Mouse (Mus musculus) gonadal fat pad, adult 2 months (tissue): Measurements from ENCODE around the gene Hkdc1. TPM values are rescaled to one million over a fixed set of nuclear protein-coding genes. Genes with fewer than 3 reads are reported as not detected.
A peak's percentile ranks its signal among the peaks of the same experiment; 100 is the strongest.
"Not testable (repeated sequence)": the region's sequence is repeated elsewhere in the genome, so short reads cannot be mapped to it uniquely, and the experiment has no call there.

Experiments
- DNase-seq: peaks from one replicate; pipeline ENCODE4 v3.0.0-alpha.2; 2012; ENCODE audit warnings: low read depth
- polyA plus RNA-seq: library from polyadenylated mRNA; depleted of rRNA; stranded (reverse); fragments of >200 nt; gene quantifications from 2 replicates; pipeline ENCODE4 v1.2.3, GENCODE M21; 2012; rRNA removed

The Hkdc1 gene
- 0.12 and 0.16 TPM in 2 replicates for polyA plus RNA-seq

- no peak for DNase-seq
Observed at GRCm38 (mm10) chr10:62422255-62422654, at the start of gene Hkdc1. Gene Hkdc1, minus strand, starts transcription at chr10:62422491.

GRCm38 (mm10) chr10:62471105-62471504, 48.8 kb upstream of the Hkdc1 start:
- DNase-seq, result no peak

GRCm38 (mm10) chr10:62469736-62470135, 47.4 kb upstream of the Hkdc1 start:
- DNase-seq, result no peak

GRCm38 (mm10) chr10:62461321-62461720, 39.0 kb upstream of the Hkdc1 start:
- DNase-seq, result no peak

- DNase-seq, result not testable (repeated sequence)
Observed at GRCm38 (mm10) chr10:62452001-62452400, 29.7 kb upstream of the Hkdc1 start.

GRCm38 (mm10) chr10:62450280-62450640, 28.0 kb upstream of the Hkdc1 start:
- DNase-seq, result no peak

GRCm38 (mm10) chr10:62449364-62450279, 27.3 kb upstream of the Hkdc1 start, which contains the start of the genes 4930507D05Rik and Supv3l1:
Gene 4930507D05Rik, plus strand, starts transcription at chr10:62449489.
Gene Supv3l1, minus strand, starts transcription at chr10:62449738.
- peak; percentile 80 for DNase-seq

- no peak for DNase-seq
Observed at GRCm38 (mm10) chr10:62430427-62430826, 8.1 kb upstream of the Hkdc1 start.

GRCm38 (mm10) chr10:62425081-62425871, 3.0 kb upstream of the Hkdc1 start:
- DNase-seq, result no peak

GRCm38 (mm10) chr10:62421127-62421526, 1.2 kb downstream of the Hkdc1 start:
- no peak for DNase-seq

GRCm38 (mm10) chr10:62420399-62420798, 1.9 kb downstream of the Hkdc1 start:
- no peak for DNase-seq

GRCm38 (mm10) chr10:62419422-62419821, 2.9 kb downstream of the Hkdc1 start:
- no peak for DNase-seq

GRCm38 (mm10) chr10:62418831-62419356, 3.4 kb downstream of the Hkdc1 start:
- DNase-seq, result no peak

- DNase-seq, result no peak
Observed at GRCm38 (mm10) chr10:62413606-62413982, 8.7 kb downstream of the Hkdc1 start.

- DNase-seq, result no peak
Observed at GRCm38 (mm10) chr10:62412906-62413605, 9.2 kb downstream of the Hkdc1 start.

GRCm38 (mm10) chr10:62411431-62412410, 10.6 kb downstream of the Hkdc1 start:
- DNase-seq, result no peak

- DNase-seq, result no peak
Observed at GRCm38 (mm10) chr10:62410943-62411342, 11.3 kb downstream of the Hkdc1 start.

- no peak for DNase-seq
Observed at GRCm38 (mm10) chr10:62404901-62405300, 17.4 kb downstream of the Hkdc1 start.

GRCm38 (mm10) chr10:62401641-62402111, 20.6 kb downstream of the Hkdc1 start:
- no peak for DNase-seq

- DNase-seq, result no peak
Observed at GRCm38 (mm10) chr10:62383011-62383410, 39.3 kb downstream of the Hkdc1 start.
